Mouse (Mus musculus) spleen, postnatal 14 days (tissue): ENCODE results near the gene Cdc42se2.

Experiments used
- DNase-seq, 2 experiments: peaks; one replicate each; pipeline ENCODE4 v3.0.0; 2021 to 2022; ENCODE audit warnings: low spot score in 2 of 2

The Cdc42se2 gene

GRCm38 (mm10) chr11:54755148-54755664 lies 32.3 kb downstream of the Cdc42se2 start:
- DNase-seq, result no peak

- DNase-seq, result no peak
Observed at GRCm38 (mm10) chr11:54754301-54755147, 33.0 kb downstream of the Cdc42se2 start.

GRCm38 (mm10) chr11:54751502-54751901 lies 36.0 kb downstream of the Cdc42se2 start:
- no peak for DNase-seq

- no peak for DNase-seq
Observed at GRCm38 (mm10) chr11:54748891-54749290, 38.6 kb downstream of the Cdc42se2 start.

GRCm38 (mm10) chr11:54744231-54744630 lies 43.2 kb downstream of the Cdc42se2 start:
- no peak for DNase-seq

GRCm38 (mm10) chr11:54741330-54741729 lies 46.1 kb downstream of the Cdc42se2 start:
- DNase-seq, result no peak

GRCm38 (mm10) chr11:54739012-54739750 lies 48.3 kb downstream of the Cdc42se2 start:
- DNase-seq, result no peak

- DNase-seq, result no peak
Observed at GRCm38 (mm10) chr11:54736903-54737302, 50.6 kb downstream of the Cdc42se2 start.

- no peak for DNase-seq
Observed at GRCm38 (mm10) chr11:54735114-54735513, 52.4 kb downstream of the Cdc42se2 start.

GRCm38 (mm10) chr11:54733546-54733945 lies 53.9 kb downstream of the Cdc42se2 start:
- no peak for DNase-seq

GRCm38 (mm10) chr11:54731367-54731766 lies 56.1 kb downstream of the Cdc42se2 start:
- no peak for DNase-seq

- no peak for DNase-seq
Observed at GRCm38 (mm10) chr11:54730931-54731330, 56.5 kb downstream of the Cdc42se2 start.

GRCm38 (mm10) chr11:54729311-54729710 lies 58.2 kb downstream of the Cdc42se2 start:
- no peak for DNase-seq

- no peak for DNase-seq
Observed at GRCm38 (mm10) chr11:54728371-54728770, 59.1 kb downstream of the Cdc42se2 start.

GRCm38 (mm10) chr11:54727327-54727901 lies 60.1 kb downstream of the Cdc42se2 start:
- peak; percentile 26 to 43 for DNase-seq

GRCm38 (mm10) chr11:54726571-54727062 lies 60.9 kb downstream of the Cdc42se2 start:
- DNase-seq, result no peak

- no peak for DNase-seq
Observed at GRCm38 (mm10) chr11:54724353-54725034, 63.0 kb downstream of the Cdc42se2 start.

- DNase-seq, result no peak
Observed at GRCm38 (mm10) chr11:54722057-54722456, 65.4 kb downstream of the Cdc42se2 start.

GRCm38 (mm10) chr11:54718601-54719000 lies 68.9 kb downstream of the Cdc42se2 start:
- DNase-seq, result no peak

- DNase-seq, result no peak
Observed at GRCm38 (mm10) chr11:54717893-54718292, 69.6 kb downstream of the Cdc42se2 start.

GRCm38 (mm10) chr11:54712849-54713248 lies 74.6 kb downstream of the Cdc42se2 start:
- no peak for DNase-seq
